Mouse (Mus musculus): Measurements from ENCODE around the gene Eva1b. TPM values are rescaled to one million over a fixed set of nuclear protein-coding genes. Genes with fewer than 3 reads are reported as not detected.

Gene Eva1b
- polyA plus RNA-seq, 1 experiment from 2014 or later: 35.4 TPM

DNA sequence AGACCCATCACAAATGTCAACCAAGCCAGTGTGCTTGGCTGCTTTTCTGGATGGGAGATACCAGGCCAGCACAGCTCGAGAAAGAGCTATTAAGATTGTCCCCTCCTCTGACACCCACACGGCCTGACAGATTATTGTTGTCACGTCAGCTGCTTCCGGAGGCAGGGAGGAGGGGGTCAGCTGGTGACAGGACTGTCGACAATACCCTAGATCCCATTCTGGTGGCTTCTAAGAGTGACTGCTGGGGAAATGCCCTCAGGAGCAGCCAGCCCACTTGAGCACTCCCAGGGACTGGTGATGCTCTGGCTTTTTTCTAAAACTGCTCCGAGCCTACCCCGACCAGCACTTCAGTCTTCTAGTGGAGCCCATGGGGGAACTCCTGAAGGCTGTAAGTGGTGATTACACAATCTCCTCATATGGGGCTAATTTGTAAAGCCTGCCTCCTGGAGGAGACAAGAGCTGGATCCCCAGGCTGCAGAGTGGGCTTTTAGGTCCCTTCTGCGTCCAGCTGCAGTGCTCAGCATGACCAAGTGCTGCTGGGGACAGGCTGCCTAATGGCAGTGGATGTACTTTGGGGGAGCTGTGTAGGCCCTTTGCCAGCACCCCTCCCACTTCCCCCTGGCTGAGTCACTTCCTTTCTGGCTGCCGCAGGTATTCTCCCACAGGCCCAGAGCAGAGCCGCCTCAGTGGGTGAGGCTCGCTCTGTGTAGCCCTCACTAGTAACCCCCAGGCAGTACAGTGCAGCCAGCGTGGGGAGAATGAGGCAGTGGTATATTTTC lies 37.0 kb upstream of the Eva1b start:
- peaks cover 58% of the 10 kb centered on the region for H3K4me1 ChIP-seq
- H3K9me3 ChIP-seq (replicated peaks): no peaks in the 10 kb centered on the region
- H3K4me2 ChIP-seq (replicated peaks): peak overlapping the region; percentile 9
- H3K9ac ChIP-seq: peak overlapping the region; percentile 33
- H3K27me3 ChIP-seq: no peaks in the 10 kb centered on the region
- H3K4me3 ChIP-seq: no peak overlapping the region
- H3K27ac ChIP-seq: peak overlapping the region; percentile 75
- ATAC-seq (ENCODE audit: low FRiP score): peak; percentile 58
- 12% methylated on average over 12 of the region's 12 CpGs for WGBS
- no peaks in the 10 kb centered on the region for H3K36me3 ChIP-seq

DNA sequence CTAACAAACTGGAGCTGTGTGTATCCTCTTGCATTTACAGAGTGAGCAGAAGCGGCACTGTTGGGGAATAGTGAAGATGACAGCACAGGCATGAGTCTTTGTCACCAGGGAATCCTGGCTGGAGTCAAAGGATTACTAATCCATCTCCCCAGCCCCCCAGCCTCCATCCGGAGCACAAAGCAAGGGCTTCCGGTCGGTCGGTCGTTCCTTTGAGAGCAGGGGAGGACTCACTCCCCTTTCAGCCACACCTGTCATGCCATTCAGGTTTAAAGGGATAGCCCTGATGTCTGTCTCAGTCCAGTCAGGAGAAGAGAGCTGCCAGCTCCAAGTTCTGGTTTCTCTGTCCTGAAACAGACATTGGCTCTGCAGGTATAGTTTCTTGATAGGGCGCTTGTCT lies 36.4 kb upstream of the Eva1b start:
- peak overlapping the region; percentile 33 for H3K9ac ChIP-seq
- peak overlapping the region; percentile 9 for H3K4me2 ChIP-seq (replicated peaks)
- peak overlapping the region; percentile 75 for H3K27ac ChIP-seq
- H3K27me3 ChIP-seq: no peaks in the 10 kb centered on the region
- ATAC-seq (ENCODE audit: low FRiP score): no peak
- no peak overlapping the region for H3K4me3 ChIP-seq
- H3K4me1 ChIP-seq: peaks cover 58% of the 10 kb centered on the region
- WGBS: 24% methylated on average over 7 of the region's 7 CpGs
- H3K9me3 ChIP-seq (replicated peaks): no peaks in the 10 kb centered on the region
- H3K36me3 ChIP-seq: no peaks in the 10 kb centered on the region

DNA sequence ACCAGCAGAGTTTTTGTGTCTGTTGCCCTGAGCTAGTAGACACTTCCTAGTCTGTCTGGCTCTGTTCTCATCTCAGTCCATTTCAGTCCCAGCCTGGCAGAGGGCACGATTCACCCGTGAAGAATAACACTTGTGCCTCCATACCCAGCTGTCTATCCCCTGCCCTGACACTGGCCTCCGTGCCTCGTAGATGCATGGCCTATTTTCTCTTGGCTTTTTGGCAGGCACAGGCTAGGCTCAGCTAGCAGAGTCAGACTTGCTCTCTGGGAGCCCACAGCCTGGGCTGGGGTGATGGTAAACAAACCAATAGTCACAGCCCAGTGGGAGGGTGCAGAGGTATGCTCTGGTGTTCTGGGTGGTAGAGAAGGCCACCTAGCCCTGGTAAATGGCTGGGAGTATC lies 34.3 kb upstream of the Eva1b start:
- Histone ChIP-seq H3K4me3 (no peak overlapping the region), H3K9ac (no peak overlapping the region), H3K36me3 (0 out of 2 replicates have a peak, but pooled peaks cover 6% of the 10 kb centered on the region), H3K4me1 (peaks cover 46% of the 10 kb centered on the region), H3K27me3 (no peaks in the 10 kb centered on the region), H3K9me3 (replicated peaks) (no peaks in the 10 kb centered on the region), H3K27ac (no peak overlapping the region), H3K4me2 (replicated peaks) (no peak overlapping the region)
- ATAC-seq (ENCODE audit: low FRiP score): no peak
- WGBS: 85% methylated on average over 4 of the region's 4 CpGs

DNA sequence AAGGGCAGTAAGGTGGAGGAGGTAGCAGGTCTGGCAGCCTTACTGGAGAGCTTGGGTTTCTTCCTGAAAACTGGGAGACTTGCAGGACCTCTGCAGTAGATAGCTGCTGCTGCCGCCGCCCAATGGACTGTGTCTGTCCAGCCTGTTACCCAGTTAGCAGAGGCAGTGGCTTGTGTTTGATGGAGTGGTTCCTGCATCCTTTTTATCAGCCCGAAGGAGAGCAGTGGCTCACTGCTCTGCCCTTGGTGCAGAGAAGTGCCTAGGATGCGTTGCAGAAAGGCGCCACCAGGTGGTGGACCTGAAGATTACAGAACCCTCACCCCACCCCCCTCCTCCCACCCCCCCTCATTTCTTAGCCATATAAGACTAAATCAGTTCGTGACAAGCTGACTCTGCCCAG lies 33.6 kb upstream of the Eva1b start:
- Histone ChIP-seq H3K36me3 (0 out of 2 replicates have a peak, but pooled peaks cover 9% of the 10 kb centered on the region), H3K27ac (no peak overlapping the region), H3K4me1 (peaks cover 42% of the 10 kb centered on the region), H3K9me3 (replicated peaks) (no peaks in the 10 kb centered on the region), H3K9ac (no peak overlapping the region), H3K4me2 (replicated peaks) (no peak overlapping the region), H3K27me3 (no peaks in the 10 kb centered on the region), H3K4me3 (no peak overlapping the region)
- ATAC-seq (ENCODE audit: low FRiP score): no peak
- WGBS: 18% methylated on average over 6 of the region's 6 CpGs

DNA sequence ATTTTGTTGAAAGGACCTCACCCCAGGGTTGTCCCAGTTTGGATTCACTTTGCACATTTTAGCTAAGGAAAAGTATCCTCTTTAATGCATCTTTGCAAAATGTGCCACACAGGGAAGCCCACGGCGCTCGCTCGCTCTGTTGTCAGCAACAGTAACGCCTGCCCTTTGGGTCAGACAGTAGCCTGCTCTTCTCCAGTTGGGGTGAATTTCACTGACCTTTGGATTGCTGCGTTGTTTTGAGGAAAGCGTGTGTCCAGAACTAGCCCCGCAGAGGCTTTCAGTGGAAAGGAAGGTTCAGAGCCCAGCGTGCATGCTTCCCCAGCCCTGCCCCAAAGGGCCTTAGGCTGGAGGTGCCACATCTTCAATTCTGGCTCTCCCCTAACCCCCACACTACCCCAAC lies 32.1 kb upstream of the Eva1b start:
- Histone ChIP-seq H3K4me1 (peaks cover 31% of the 10 kb centered on the region), H3K9ac (no peak overlapping the region), H3K4me2 (replicated peaks) (no peak overlapping the region), H3K27ac (no peak overlapping the region), H3K36me3 (0 out of 2 replicates have a peak, but pooled peaks cover 12% of the 10 kb centered on the region), H3K4me3 (no peak overlapping the region), H3K9me3 (replicated peaks) (no peaks in the 10 kb centered on the region), H3K27me3 (no peaks in the 10 kb centered on the region)
- no peak for ATAC-seq (ENCODE audit: low FRiP score)
- 82% methylated on average over 9 of the region's 9 CpGs for WGBS

DNA sequence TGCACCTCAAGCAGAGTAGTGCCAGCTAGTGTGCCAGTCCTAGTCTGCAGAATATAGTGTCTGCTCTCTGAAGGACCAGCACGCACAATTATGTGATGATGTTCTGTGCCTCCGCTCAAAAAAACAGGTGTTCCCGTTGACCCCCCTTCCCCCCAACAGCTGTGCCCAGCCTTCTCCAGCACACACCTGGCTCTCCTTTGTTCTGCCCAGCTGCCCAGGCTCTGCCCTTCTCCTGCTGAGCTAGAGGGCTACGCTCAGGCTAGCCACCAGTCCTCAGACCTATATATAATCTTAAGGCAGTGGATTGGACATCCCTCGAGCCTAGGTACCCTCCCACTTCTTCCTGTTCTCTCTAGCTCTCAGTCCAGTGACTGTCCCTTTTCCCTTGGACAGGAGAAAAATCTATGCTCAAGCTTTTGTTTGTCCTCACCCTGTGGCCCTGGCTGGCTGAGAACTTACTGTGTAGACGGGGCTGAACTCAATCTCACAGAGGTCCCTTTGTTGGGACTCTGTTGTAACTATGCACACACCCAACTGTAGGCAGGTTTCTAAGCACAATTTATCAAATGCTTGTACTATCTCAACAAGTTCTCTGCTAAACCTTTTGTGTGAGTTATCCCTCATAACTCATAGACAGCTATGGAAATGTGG lies 31.5 kb upstream of the Eva1b start:
- Histone ChIP-seq H3K4me1 (peaks cover 25% of the 10 kb centered on the region), H3K27ac (no peak overlapping the region), H3K4me2 (replicated peaks) (no peak overlapping the region), H3K27me3 (no peaks in the 10 kb centered on the region), H3K9ac (no peak overlapping the region), H3K36me3 (peaks cover 15% of the 10 kb centered on the region; the same call in 1 of the 2 replicates), H3K9me3 (replicated peaks) (0 out of 2 replicates have a peak, but pooled peaks cover 2% of the 10 kb centered on the region), H3K4me3 (no peak overlapping the region)
- WGBS: 69% methylated on average over 6 of the region's 6 CpGs
- ATAC-seq (ENCODE audit: low FRiP score): no peak

DNA sequence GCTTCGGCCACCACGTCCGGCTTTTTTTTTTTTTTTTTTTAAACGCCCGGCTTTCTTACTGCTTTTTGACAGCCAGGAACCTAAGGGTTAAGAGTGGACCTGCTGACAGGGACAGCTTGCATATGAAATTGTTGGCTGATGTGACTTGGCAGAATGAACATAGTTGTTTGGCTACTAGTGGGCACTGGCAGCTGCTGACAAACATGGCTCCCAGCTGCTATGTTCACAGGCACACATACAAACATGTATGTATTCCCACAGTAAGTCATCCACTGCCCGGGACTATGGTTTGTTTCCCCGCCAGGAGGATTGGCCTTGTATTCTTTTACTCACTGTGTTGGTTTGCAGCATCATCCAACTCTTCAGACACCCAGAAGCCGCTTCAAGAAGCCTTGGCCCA lies 30.4 kb upstream of the Eva1b start:
- no peak overlapping the region for H3K4me3 ChIP-seq
- H3K9me3 ChIP-seq (replicated peaks): peaks cover 11% of the 10 kb centered on the region; the same call in 1 of the 2 replicates
- no peak overlapping the region for H3K9ac ChIP-seq
- no peak overlapping the region for H3K27ac ChIP-seq
- H3K36me3 ChIP-seq: peaks cover 23% of the 10 kb centered on the region; the same call in 1 of the 2 replicates
- peaks cover 18% of the 10 kb centered on the region for H3K4me1 ChIP-seq
- WGBS: 86% methylated on average over 8 of the region's 8 CpGs
- ATAC-seq (ENCODE audit: low FRiP score): no peak
- H3K4me2 ChIP-seq (replicated peaks): no peak overlapping the region
- H3K27me3 ChIP-seq: no peaks in the 10 kb centered on the region

DNA sequence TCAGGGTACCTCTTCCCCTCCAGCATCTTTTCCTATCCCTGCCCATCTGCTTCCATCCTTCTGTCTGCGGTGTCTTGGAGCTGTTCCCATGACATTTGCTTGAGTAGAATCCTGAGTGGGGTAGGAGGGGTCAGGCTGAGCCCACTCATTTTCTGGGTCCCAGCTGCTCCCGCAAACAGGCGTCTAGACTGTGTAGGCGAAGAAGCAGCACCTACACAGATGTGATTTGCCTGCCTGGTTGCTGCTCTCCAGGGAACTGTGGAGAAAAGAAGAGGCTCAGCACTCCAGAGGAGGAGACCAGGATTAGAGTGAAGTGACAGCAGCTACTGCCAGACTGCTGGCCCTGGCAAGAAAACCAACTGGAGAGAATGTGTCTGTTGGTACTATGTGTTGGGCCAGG lies 28.9 kb upstream of the Eva1b start:
- H3K27me3 ChIP-seq: no peaks in the 10 kb centered on the region
- no peak overlapping the region for H3K27ac ChIP-seq
- peaks cover 11% of the 10 kb centered on the region; the same call in 1 of the 2 replicates for H3K9me3 ChIP-seq (replicated peaks)
- no peak overlapping the region for H3K9ac ChIP-seq
- H3K4me1 ChIP-seq: peaks cover 15% of the 10 kb centered on the region
- no peak overlapping the region for H3K4me2 ChIP-seq (replicated peaks)
- peaks cover 24% of the 10 kb centered on the region for H3K36me3 ChIP-seq
- WGBS: 72% methylated on average over 4 of the region's 4 CpGs
- no peak for ATAC-seq (ENCODE audit: low FRiP score)
- no peak overlapping the region for H3K4me3 ChIP-seq

DNA sequence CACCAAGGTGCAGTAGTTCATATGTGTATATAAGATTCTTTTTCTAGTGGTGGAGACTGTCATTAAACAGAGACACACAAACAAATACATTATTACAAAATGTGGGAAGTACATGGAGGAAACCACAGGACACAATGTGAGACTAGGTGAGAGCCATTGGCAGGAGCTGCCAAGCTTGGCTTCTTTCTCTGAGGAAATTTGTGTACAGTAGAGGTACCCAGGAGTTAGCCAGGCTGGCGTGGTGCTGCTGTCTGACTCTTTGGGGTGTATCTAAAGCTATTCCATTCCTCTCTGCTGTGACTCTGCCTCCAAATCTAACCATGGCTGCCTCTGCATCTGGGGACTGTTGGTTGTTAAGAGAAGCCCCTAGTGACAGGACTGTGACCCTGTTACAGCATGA lies 28.5 kb upstream of the Eva1b start:
- 89% methylated on average over 1 of the region's 1 CpGs for WGBS
- no peak overlapping the region for H3K9ac ChIP-seq
- no peak overlapping the region for H3K4me2 ChIP-seq (replicated peaks)
- ATAC-seq (ENCODE audit: low FRiP score): no peak
- H3K36me3 ChIP-seq: peaks cover 26% of the 10 kb centered on the region
- peaks cover 12% of the 10 kb centered on the region for H3K4me1 ChIP-seq
- H3K27me3 ChIP-seq: no peaks in the 10 kb centered on the region
- peaks cover 11% of the 10 kb centered on the region; the same call in 1 of the 2 replicates for H3K9me3 ChIP-seq (replicated peaks)
- H3K27ac ChIP-seq: no peak overlapping the region
- no peak overlapping the region for H3K4me3 ChIP-seq

DNA sequence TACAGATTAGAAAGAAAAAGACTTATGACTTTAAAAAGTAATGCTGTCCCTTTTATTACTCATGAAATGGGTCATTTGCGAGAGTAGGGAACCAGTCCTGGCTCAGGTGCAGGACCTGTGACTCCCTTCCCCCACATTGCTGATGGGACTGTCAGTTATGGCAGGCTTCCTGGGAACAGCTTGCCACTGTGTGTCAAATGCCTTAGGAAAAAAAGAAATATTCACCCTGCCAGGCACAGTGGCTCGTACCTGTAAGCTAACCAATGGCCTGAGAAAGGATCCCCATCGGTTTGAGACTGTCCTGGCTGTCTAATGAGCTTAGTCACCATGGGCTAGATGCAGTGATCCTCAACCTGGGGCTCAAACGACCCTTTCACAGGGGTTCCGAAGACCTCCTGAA lies 27.5 kb upstream of the Eva1b start:
- H3K4me1 ChIP-seq: peaks cover 12% of the 10 kb centered on the region
- no peak overlapping the region for H3K9ac ChIP-seq
- no peak overlapping the region for H3K4me2 ChIP-seq (replicated peaks)
- no peak overlapping the region for H3K27ac ChIP-seq
- no peak overlapping the region for H3K4me3 ChIP-seq
- ATAC-seq (ENCODE audit: low FRiP score): no peak
- 90% methylated on average over 5 of the region's 5 CpGs for WGBS
- H3K9me3 ChIP-seq (replicated peaks): peaks cover 11% of the 10 kb centered on the region; the same call in 1 of the 2 replicates
- H3K36me3 ChIP-seq: peaks cover 35% of the 10 kb centered on the region
- H3K27me3 ChIP-seq: no peaks in the 10 kb centered on the region

DNA sequence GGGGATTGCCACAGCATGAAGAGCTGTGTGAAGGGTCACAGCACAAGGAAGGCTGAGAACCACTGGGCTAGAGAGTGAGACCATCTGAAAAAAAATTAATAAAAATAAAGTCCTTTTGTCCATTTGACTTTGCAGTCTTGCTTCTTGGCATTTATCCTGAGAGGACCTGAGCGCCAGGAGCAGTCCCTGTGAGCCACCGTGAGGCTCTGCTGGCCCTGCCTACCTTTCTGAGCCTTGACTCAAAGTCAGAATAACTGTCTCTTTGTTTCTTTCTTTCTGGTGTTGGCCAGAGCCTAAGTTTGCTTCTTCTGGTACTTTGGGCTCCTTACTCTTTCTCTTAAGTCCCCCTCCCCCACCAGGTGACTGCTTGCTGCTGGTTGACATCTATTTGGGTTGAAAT lies 27.0 kb upstream of the Eva1b start:
- whole genome bisulfite sequencing: 90% methylated on average over 2 of the region's 2 CpGs
- no peak for ATAC-seq (ENCODE audit: low FRiP score)

DNA sequence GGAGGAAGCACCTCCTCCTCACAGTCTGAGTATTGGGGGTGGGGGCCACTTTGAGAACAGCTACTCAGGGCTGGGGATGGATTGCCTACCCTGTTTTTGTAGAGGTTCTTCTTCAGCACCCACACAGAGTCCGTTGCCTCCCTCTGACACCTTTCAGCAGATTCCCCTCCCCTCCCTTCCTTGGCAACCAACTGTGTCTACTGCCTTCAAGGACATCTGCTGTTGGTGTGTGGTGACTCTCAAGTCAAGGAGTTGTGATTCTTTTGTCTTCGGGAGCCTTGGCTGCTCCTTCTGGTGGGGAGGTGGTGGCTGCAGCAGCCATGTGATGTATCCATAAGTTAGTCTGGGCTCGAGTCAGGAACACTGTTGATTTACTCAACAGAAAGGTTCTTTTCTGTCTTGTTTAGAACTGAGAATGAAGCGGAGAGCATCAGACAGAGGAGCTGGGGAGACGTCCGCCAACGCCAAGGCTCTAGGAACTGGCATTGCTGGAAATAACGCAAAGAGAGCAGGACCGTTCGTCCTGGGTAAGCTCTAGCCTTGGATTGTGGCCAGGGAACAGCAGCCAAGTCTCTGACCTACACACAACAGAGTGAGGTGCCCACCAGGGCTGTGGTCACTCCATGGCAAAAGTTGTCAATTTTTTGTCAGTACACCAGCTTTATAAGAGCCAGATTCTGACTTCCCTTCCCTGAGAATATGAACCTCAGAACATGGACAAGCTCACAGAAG lies 24.1 kb upstream of the Eva1b start:
- 88% methylated on average over 10 of the region's 10 CpGs for WGBS
- no peak overlapping the region for H3K9ac ChIP-seq
- H3K27me3 ChIP-seq: no peaks in the 10 kb centered on the region
- no peak overlapping the region for H3K4me3 ChIP-seq
- H3K4me1 ChIP-seq: peaks cover 3% of the 10 kb centered on the region
- no peak overlapping the region for H3K27ac ChIP-seq
- H3K9me3 ChIP-seq (replicated peaks): peaks cover 11% of the 10 kb centered on the region; the same call in 1 of the 2 replicates
- H3K4me2 ChIP-seq (replicated peaks): no peak overlapping the region
- no peak for ATAC-seq (ENCODE audit: low FRiP score)
- peaks cover 58% of the 10 kb centered on the region for H3K36me3 ChIP-seq

More for the DNA sequence above, 27.0 kb upstream of the Eva1b start:
- H3K36me3 ChIP-seq: peaks cover 39% of the 10 kb centered on the region
- H3K4me1 ChIP-seq: peaks cover 8% of the 10 kb centered on the region
- H3K4me3 ChIP-seq: no peak overlapping the region
- no peak overlapping the region for H3K9ac ChIP-seq
- no peak overlapping the region for H3K27ac ChIP-seq
- no peaks in the 10 kb centered on the region for H3K27me3 ChIP-seq
- no peak overlapping the region for H3K4me2 ChIP-seq (replicated peaks)
- peaks cover 11% of the 10 kb centered on the region; the same call in 1 of the 2 replicates for H3K9me3 ChIP-seq (replicated peaks)

Measured in hindbrain, embryonic 12.5 days (tissue).